Mouse (Mus musculus) MEL (cell line): ENCODE measurements around the gene Zfp553. TPM values are rescaled to one million over a fixed set of nuclear protein-coding genes. Genes with fewer than 3 reads are reported as not detected.

Experiments used
- DNase-seq: peaks from one replicate; pipeline ENCODE4 v3.0.0; 2011; ENCODE audit warnings: low read depth, low spot score
- H3K27ac ChIP-seq: 2 replicates; pipeline ENCODE4 v1.5.1; 2012; ENCODE audit warnings: low read depth, mild to moderate bottlenecking, control low read depth, low read length, moderate library complexity; ENCODE audit not compliant: control insufficient read depth
- H3K27me3 ChIP-seq, 2 experiments: fragments of 150-350 bp in 1 of 2; sonication (generic) in 1 of 2; 2 replicates each; pipeline ENCODE4 v1.6.1; 2012; ENCODE audit warnings: low read length in 2 of 2, mild to moderate bottlenecking in 2 of 2, improper control_type of control experiment in 1 of 2, moderate library complexity in 1 of 2; ENCODE audit not compliant: insufficient read depth in 2 of 2, control insufficient read depth in 1 of 2
- H3K36me3 ChIP-seq, 2 experiments: 2 replicates each; pipeline ENCODE4 v1.6.1; 2012 to 2014; ENCODE audit warnings: low read length in 2 of 2, improper control_type of control experiment in 1 of 2, inconsistent platforms in 1 of 2, mild to moderate bottlenecking in 1 of 2; ENCODE audit not compliant: insufficient read depth in 2 of 2, control insufficient read depth in 1 of 2
- H3K4me1 ChIP-seq, 2 experiments: fragments of 150-350 bp in 1 of 2; sonication (generic) in 1 of 2; 2 replicates each; pipeline ENCODE4 v1.6.1; 2012; ENCODE audit warnings: low read length in 2 of 2, improper control_type of control experiment in 1 of 2, mild to moderate bottlenecking in 1 of 2; ENCODE audit not compliant: insufficient read depth in 2 of 2, control insufficient read depth in 1 of 2
- H3K4me3 ChIP-seq, 2 experiments: fragments of 150-350 bp in 1 of 2; sonication (generic) in 1 of 2; 2 replicates each; pipeline ENCODE4 v1.5.1; 2012; ENCODE audit warnings: low read depth in 2 of 2, low read length in 2 of 2, mild to moderate bottlenecking in 2 of 2, moderate library complexity in 2 of 2, control low read depth in 1 of 2, improper control_type of control experiment in 1 of 2; ENCODE audit not compliant: control insufficient read depth in 1 of 2, insufficient read depth in 1 of 2
- H3K79me2 ChIP-seq: 2 replicates; pipeline ENCODE4 v1.6.1; 2012; ENCODE audit warnings: mild to moderate bottlenecking, low read length, moderate library complexity; ENCODE audit not compliant: control insufficient read depth, poor library complexity, insufficient read depth
- H3K9ac ChIP-seq: 2 replicates; pipeline ENCODE4 v1.6.1; 2012; ENCODE audit warnings: low read depth, mild to moderate bottlenecking, control low read depth, low read length, moderate library complexity; ENCODE audit not compliant: control insufficient read depth, poor library complexity, severe bottlenecking
- H3K9me3 ChIP-seq: fragments of 150-350 bp; sonication (generic); replicated peaks from 2 replicates; pipeline ENCODE4 v1.6.1; 2012; ENCODE audit warnings: mild to moderate bottlenecking, low read length, improper control_type of control experiment, moderate library complexity; ENCODE audit not compliant: insufficient read depth
- BHLHE40 ChIP-seq: IDR thresholded peaks from 2 replicates; pipeline ENCODE4 v1.6.1; 2012; ENCODE audit warnings: low read depth, mild to moderate bottlenecking, inconsistent platforms, low read length, improper control_type of control experiment, borderline replicate concordance
- CHD1 ChIP-seq: IDR thresholded peaks from 2 replicates; pipeline ENCODE4 v1.6.1; 2012; ENCODE audit warnings: low read depth, mild to moderate bottlenecking, inconsistent platforms, low read length, improper control_type of control experiment
- CHD2 ChIP-seq: IDR thresholded peaks from 2 replicates; pipeline ENCODE4 v1.6.1; 2011; ENCODE audit warnings: low read length, improper control_type of control experiment
- CTCF ChIP-seq, 3 experiments: IDR thresholded peaks in 2 of 3; conservative IDR thresholded peaks in 1 of 3; 2 replicates each; pipeline ENCODE4 v1.5.1; 2011 to 2012; ENCODE audit warnings: low read length in 3 of 3, low read depth in 2 of 3, mild to moderate bottlenecking in 2 of 3, improper control_type of control experiment in 1 of 3, inconsistent platforms in 1 of 3, mixed read lengths in 1 of 3, moderate library complexity in 1 of 3; ENCODE audit not compliant: control insufficient read depth in 1 of 3, insufficient read depth in 1 of 3, poor library complexity in 1 of 3, severe bottlenecking in 1 of 3
- E2F4 ChIP-seq: IDR thresholded peaks from 2 replicates; pipeline ENCODE4 v1.6.1; 2011; ENCODE audit warnings: low read depth, low read length, improper control_type of control experiment, borderline replicate concordance
- ELF1 ChIP-seq: IDR thresholded peaks from 2 replicates; pipeline ENCODE4 v1.6.1; 2014; ENCODE audit warnings: low read depth, mild to moderate bottlenecking, inconsistent platforms, low read length, improper control_type of control experiment, moderate library complexity
- EP300 ChIP-seq, 2 experiments: IDR thresholded peaks; 2 replicates each; pipeline ENCODE4 v1.6.1; 2011; ENCODE audit warnings: improper control_type of control experiment in 2 of 2, low read length in 2 of 2, low read depth in 1 of 2, mild to moderate bottlenecking in 1 of 2
- ETS1 ChIP-seq: IDR thresholded peaks from 2 replicates; pipeline ENCODE4 v1.6.1; 2012; ENCODE audit warnings: low read depth, mild to moderate bottlenecking, inconsistent platforms, low read length, improper control_type of control experiment, moderate library complexity
- GABPA ChIP-seq: IDR thresholded peaks from 2 replicates; pipeline ENCODE4 v1.6.1; 2012; ENCODE audit warnings: low read depth, mild to moderate bottlenecking, inconsistent platforms, low read length, improper control_type of control experiment, moderate library complexity
- GATA1 ChIP-seq: IDR thresholded peaks from 2 replicates; pipeline ENCODE4 v1.6.1; 2011; ENCODE audit warnings: low read depth, low read length, improper control_type of control experiment
- HCFC1 ChIP-seq: IDR thresholded peaks from 2 replicates; pipeline ENCODE4 v1.6.1; 2012; ENCODE audit warnings: low read depth, mild to moderate bottlenecking, inconsistent platforms, low read length, improper control_type of control experiment, moderate library complexity
- KAT2A ChIP-seq: conservative IDR thresholded peaks from 2 replicates; pipeline ENCODE4 v1.6.1; 2012; ENCODE audit warnings: low read depth, low read length, improper control_type of control experiment, inconsistent platforms
- MAFK ChIP-seq: IDR thresholded peaks from 2 replicates; pipeline ENCODE4 v1.6.1; 2011; ENCODE audit warnings: low read depth, mild to moderate bottlenecking, low read length, improper control_type of control experiment, borderline replicate concordance
- MAX ChIP-seq: IDR thresholded peaks from 2 replicates; pipeline ENCODE4 v1.6.1; 2011; ENCODE audit warnings: low read length, improper control_type of control experiment
- MAZ ChIP-seq: IDR thresholded peaks from 2 replicates; pipeline ENCODE4 v1.6.1; 2012; ENCODE audit warnings: low read depth, mild to moderate bottlenecking, inconsistent platforms, low read length, improper control_type of control experiment
- MXI1 ChIP-seq: IDR thresholded peaks from 2 replicates; pipeline ENCODE4 v1.6.1; 2011; ENCODE audit warnings: mild to moderate bottlenecking, low read depth, low read length, improper control_type of control experiment
- NELFE ChIP-seq: IDR thresholded peaks from 2 replicates; pipeline ENCODE4 v1.6.1; 2011; ENCODE audit warnings: low read depth, low read length, improper control_type of control experiment
- POLR2A ChIP-seq, 2 experiments: IDR thresholded peaks; 2 replicates each; pipeline ENCODE4 v1.6.1; 2011 to 2012; ENCODE audit warnings: low read length in 2 of 2, mild to moderate bottlenecking in 2 of 2, control low read depth in 1 of 2, improper control_type of control experiment in 1 of 2, low read depth in 1 of 2, moderate library complexity in 1 of 2; ENCODE audit not compliant: control insufficient read depth in 1 of 2, insufficient read depth in 1 of 2, poor library complexity in 1 of 2
- POLR2AphosphoS2 ChIP-seq: IDR thresholded peaks from 2 replicates; pipeline ENCODE4 v1.6.1; 2011; ENCODE audit warnings: low read length, improper control_type of control experiment
- RAD21 ChIP-seq: IDR thresholded peaks from 2 replicates; pipeline ENCODE4 v1.6.1; 2011; ENCODE audit warnings: mild to moderate bottlenecking, low read depth, low read length, improper control_type of control experiment
- RCOR1 ChIP-seq: IDR thresholded peaks from 2 replicates; pipeline ENCODE4 v1.6.1; 2012; ENCODE audit warnings: low read depth, mild to moderate bottlenecking, inconsistent platforms, low read length, improper control_type of control experiment
- SIN3A ChIP-seq: IDR thresholded peaks from 2 replicates; pipeline ENCODE4 v1.6.1; 2012; ENCODE audit warnings: low read length, improper control_type of control experiment, inconsistent platforms
- SMC3 ChIP-seq: IDR thresholded peaks from 2 replicates; pipeline ENCODE4 v1.6.1; 2011; ENCODE audit warnings: low read depth, low read length, improper control_type of control experiment
- TCF12 ChIP-seq: IDR thresholded peaks from 2 replicates; pipeline ENCODE4 v1.6.1; 2014; ENCODE audit warnings: low read depth, mild to moderate bottlenecking, inconsistent platforms, low read length, improper control_type of control experiment, moderate library complexity
- UBTF ChIP-seq: IDR thresholded peaks from 2 replicates; pipeline ENCODE4 v1.6.1; 2012; ENCODE audit warnings: low read depth, mild to moderate bottlenecking, inconsistent platforms, low read length, improper control_type of control experiment, moderate library complexity, borderline replicate concordance; ENCODE audit not compliant: insufficient read depth
- USF2 ChIP-seq, 2 experiments: IDR thresholded peaks; 2 replicates each; pipeline ENCODE4 v1.6.1; 2011 to 2012; ENCODE audit warnings: improper control_type of control experiment in 2 of 2, low read length in 2 of 2, borderline replicate concordance in 1 of 2, inconsistent platforms in 1 of 2, low read depth in 1 of 2, mild to moderate bottlenecking in 1 of 2; ENCODE audit not compliant: insufficient read depth in 1 of 2
- ZKSCAN1 ChIP-seq: IDR thresholded peaks from 2 replicates; pipeline ENCODE4 v1.6.1; 2012; ENCODE audit warnings: low read depth, mild to moderate bottlenecking, inconsistent platforms, low read length, improper control_type of control experiment, moderate library complexity
- ZMIZ1 ChIP-seq: IDR thresholded peaks from 2 replicates; pipeline ENCODE4 v1.6.1; 2012; ENCODE audit warnings: low read depth, mild to moderate bottlenecking, inconsistent platforms, low read length, improper control_type of control experiment, moderate library complexity
- polyA plus RNA-seq, 2 experiments: library from polyadenylated mRNA; stranded (reverse) in 1 of 2; unstranded in 1 of 2; fragments of >175 nt in 1 of 2; fragments of >200 nt in 1 of 2; gene quantifications; 2 replicates each; pipeline versions ENCODE4 v1.2.1 to v1.2.4; 2012; ENCODE audit warnings: low replicate concordance in 2 of 2, low read depth in 1 of 2; ENCODE audit not compliant: insufficient read length in 2 of 2, insufficient read depth in 1 of 2, missing spikeins in 1 of 2
- total RNA-seq: library from RNA; depleted of rRNA; stranded (reverse); fragments of 300-350 nt; gene quantifications from 2 replicates; pipeline ENCODE4 v1.2.3, GENCODE M21; 2012

The Zfp553 gene
- total and polyA plus RNA-seq, 3 experiments = 14.6 to 19.0 TPM; not detected in 1

- Histone ChIP-seq H3K27me3 (no peaks in the 10 kb centered on the region), H3K4me1 (peaks cover 15 to 37% of the 10 kb centered on the region in 2 experiments), H3K27ac (no peak overlapping the region), H3K4me3 (no peak overlapping the region), H3K9ac (no peak overlapping the region), H3K79me2 (peaks cover 3% of the 10 kb centered on the region)
- DNase-seq = peak; percentile 81
- no peak for TF ChIP-seq NELFE
- no peak for TF ChIP-seq ZKSCAN1
- no peak for TF ChIP-seq ELF1
- no peak for TF ChIP-seq MAFK
- peak; percentile 59 for TF ChIP-seq SMC3
- TF ChIP-seq ZMIZ1 = no peak
- no peak for TF ChIP-seq GATA1
- no peak for TF ChIP-seq CHD1
- TF ChIP-seq MXI1 = no peak
- TF ChIP-seq KAT2A = no peak
- peak; percentile 69 to 81 (median 74) for TF ChIP-seq CTCF (IDR thresholded peaks at IDR 0.05 in 2 of 3, conservative IDR thresholded peaks at IDR 0.05 in 1 of 3; ENCODE audit: control insufficient read depth in 1 of 3, insufficient read depth in 1 of 3, low read depth in 2 of 3, low read length in 3 of 3, poor library complexity in 1 of 3, severe bottlenecking in 1 of 3)
- TF ChIP-seq RAD21 = peak; percentile 44
- TF ChIP-seq CHD2 = no peak
- no peak for TF ChIP-seq POLR2A (IDR thresholded peaks at IDR 0.05; ENCODE audit: control insufficient read depth in 1 of 2, insufficient read depth in 1 of 2, low read depth in 1 of 2, low read length in 2 of 2, poor library complexity in 1 of 2)
- TF ChIP-seq RCOR1 = no peak
- TF ChIP-seq TCF12 = no peak
- no peak for TF ChIP-seq HCFC1
- no peak for TF ChIP-seq POLR2AphosphoS2
- no peak for TF ChIP-seq BHLHE40
- TF ChIP-seq, all 39 proteins: peak for 3
- Histone ChIP-seq H3K36me3 (peaks cover 0 to 21% of the 10 kb centered on the region in 2 experiments; a peak in 2 of 4 replicates), H3K9me3 (no peaks in the 10 kb centered on the region)
Measured at GRCm38 (mm10) chr7:127213485-127213884, 19.4 kb upstream of the Zfp553 start.

DNA sequence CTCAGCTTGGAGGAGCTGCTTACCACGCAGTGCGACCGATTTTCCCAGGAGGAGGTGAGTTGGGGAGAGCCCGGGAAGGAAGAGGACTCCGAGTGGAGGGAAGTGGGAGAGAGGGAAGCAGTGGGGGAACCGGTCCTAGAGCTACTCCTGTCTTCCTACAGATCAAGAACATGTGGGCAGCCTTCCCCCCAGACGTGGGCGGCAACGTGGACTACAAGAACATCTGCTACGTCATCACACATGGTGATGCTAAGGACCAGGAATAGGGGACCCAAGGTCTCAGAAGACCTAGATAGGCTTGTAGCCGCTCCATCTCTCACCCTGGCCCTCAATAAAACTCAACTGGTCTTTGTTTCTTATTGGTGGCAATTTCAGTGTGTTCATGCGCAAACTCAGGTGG is 18.9 kb upstream of the Zfp553 start:
- Histone ChIP-seq H3K9ac (no peak overlapping the region), H3K27me3 (no peaks in the 10 kb centered on the region), H3K9me3 (no peaks in the 10 kb centered on the region), H3K4me1 (peaks cover 17 to 41% of the 10 kb centered on the region in 2 experiments), H3K27ac (no peak overlapping the region), H3K79me2 (peaks cover 3% of the 10 kb centered on the region), H3K36me3 (peaks cover 0 to 24% of the 10 kb centered on the region in 2 experiments; a peak in 2 of 4 replicates), H3K4me3 (no peak overlapping the region)
- no peak for TF ChIP-seq EP300 (IDR thresholded peaks at IDR 0.05; ENCODE audit: low read depth in 1 of 2, low read length in 2 of 2)
- TF ChIP-seq CHD1 = no peak
- TF ChIP-seq TCF12 = no peak
- no peak for TF ChIP-seq SMC3
- TF ChIP-seq GABPA = no peak
- TF ChIP-seq MXI1 = no peak
- no peak for TF ChIP-seq ZMIZ1
- TF ChIP-seq MAZ = no peak
- no peak for TF ChIP-seq ETS1
- TF ChIP-seq KAT2A = no peak
- no peak for TF ChIP-seq UBTF
- no peak for TF ChIP-seq USF2 (IDR thresholded peaks at IDR 0.05; ENCODE audit: borderline replicate concordance in 1 of 2, insufficient read depth in 1 of 2, low read depth in 1 of 2, low read length in 2 of 2)
- no peak for TF ChIP-seq SIN3A
- no peak for TF ChIP-seq MAX
- TF ChIP-seq BHLHE40 = no peak
- TF ChIP-seq E2F4 = no peak
- DNase-seq = no peak
